Comparison of ENCODE assay signal across 10 mouse cellular contexts in genomic region chr12:80084446-80085112, GRCm38 (mm10). TPM values are rescaled to one million over a fixed set of nuclear protein-coding genes. Genes with fewer than 3 reads are reported as not detected.
DNase-seq lines count a peak whose midpoint lies in the region; ATAC-seq and TF ChIP-seq lines count a peak whose summit lies in the region.
"Had no signal": no experiment of that assay in that cellular context is flagged by ENCODE, and none has a peak within 500 bp of the region (broad histone marks: within the 10 kb centered on the region; RNA-seq: fewer than 3 reads in every experiment).

No protein-coding gene starts in this region.

- DNase-seq in forebrain, postnatal 0 days, result no peak
- DNase-seq in lung, postnatal 4 days, result no peak
- no peak for DNase-seq in kidney, postnatal 4 days
- DNase-seq: B cell, adult 2 months; right cerebral cortex, postnatal 4 days had no signal

- H3K4me3 ChIP-seq in forebrain, embryonic 12.5 days (replicated peaks), result no peak overlapping the region
- H3K4me3 ChIP-seq in forebrain, postnatal 0 days (ENCODE audit: low read depth, low read length), result no peak overlapping the region
- H3K4me3 ChIP-seq in lung, embryonic 16.5 days (ENCODE audit: low read length), result no peak overlapping the region
- H3K4me3 ChIP-seq in hindbrain, embryonic 15.5 days, result no peak overlapping the region
- no peak overlapping the region for H3K4me3 ChIP-seq in small intestine, adult 2 months (ENCODE audit: low read depth, low read length)

- no peaks in the 10 kb centered on the region for H3K36me3 ChIP-seq in forebrain, embryonic 12.5 days (replicated peaks)
- no peaks in the 10 kb centered on the region for H3K36me3 ChIP-seq in forebrain, postnatal 0 days (ENCODE audit: insufficient read depth)
- H3K36me3 ChIP-seq in lung, embryonic 16.5 days (ENCODE audit: control insufficient read depth, insufficient read depth, low read length), result no peaks in the 10 kb centered on the region
- no peaks in the 10 kb centered on the region for H3K36me3 ChIP-seq in hindbrain, embryonic 15.5 days
- H3K36me3 ChIP-seq in small intestine, adult 2 months (ENCODE audit: control insufficient read depth, insufficient read depth, low read length), result no peaks in the 10 kb centered on the region

- ATAC-seq in forebrain, embryonic 12.5 days (ENCODE audit: low FRiP score), result no peak
- no peak for ATAC-seq in forebrain, postnatal 0 days
- peak; percentile 49; the same call in 1 of the 2 replicates for ATAC-seq in lung, embryonic 16.5 days (ENCODE audit: low read depth)
- ATAC-seq in hindbrain, embryonic 15.5 days (ENCODE audit: low FRiP score, low read depth), result no peak
- no peak for ATAC-seq in megakaryocyte-erythroid progenitor cell, adult 5-6 weeks (replicated peaks; ENCODE audit: low FRiP score, low TSS enrichment, poor library complexity, severe bottlenecking)

- no peak overlapping the region for H3K9ac ChIP-seq in forebrain, embryonic 12.5 days
- no peak overlapping the region for H3K9ac ChIP-seq in forebrain, postnatal 0 days
- no peak overlapping the region for H3K9ac ChIP-seq in lung, embryonic 16.5 days (ENCODE audit: low read length)
- no peak overlapping the region for H3K9ac ChIP-seq in hindbrain, embryonic 15.5 days

- H3K4me2 ChIP-seq in forebrain, embryonic 12.5 days, result no peak overlapping the region
- H3K4me2 ChIP-seq in forebrain, postnatal 0 days (ENCODE audit: low read depth), result no peak overlapping the region
- H3K4me2 ChIP-seq in lung, embryonic 16.5 days (ENCODE audit: low read depth, low read length), result no peak overlapping the region
- no peak overlapping the region for H3K4me2 ChIP-seq in hindbrain, embryonic 15.5 days

- no peak for TF ChIP-seq POLR2A in small intestine, adult 2 months (IDR thresholded peaks at IDR 0.05; ENCODE audit: low read depth, low read length)

- H3K27ac ChIP-seq in forebrain, embryonic 12.5 days, result 0 out of 2 replicates have a peak overlapping the region, but pooled peaks have one; percentile 13
- no peak overlapping the region for H3K27ac ChIP-seq in forebrain, postnatal 0 days (ENCODE audit: low read depth, low read length)
- H3K27ac ChIP-seq in lung, embryonic 16.5 days (ENCODE audit: low read length), result peak overlapping the region; percentile 61
- 0 out of 2 replicates have a peak overlapping the region, but pooled peaks have one; percentile 12 for H3K27ac ChIP-seq in hindbrain, embryonic 15.5 days (replicated peaks)
- H3K27ac ChIP-seq in small intestine, adult 2 months (ENCODE audit: insufficient read depth, low read depth, low read length), result peak overlapping the region; percentile 69

- no peaks in the 10 kb centered on the region for H3K9me3 ChIP-seq in forebrain, embryonic 12.5 days
- H3K9me3 ChIP-seq in forebrain, postnatal 0 days (ENCODE audit: low read length), result no peaks in the 10 kb centered on the region
- H3K9me3 ChIP-seq in lung, embryonic 16.5 days (ENCODE audit: control insufficient read depth, low read length), result no peaks in the 10 kb centered on the region
- H3K9me3 ChIP-seq in hindbrain, embryonic 15.5 days, result no peaks in the 10 kb centered on the region

- WGBS in forebrain, embryonic 12.5 days, result 62% methylated on average over 7 of the region's 7 CpGs
- WGBS in forebrain, postnatal 0 days, result 71% methylated on average over 7 of the region's 7 CpGs
- 21% methylated on average over 7 of the region's 7 CpGs for WGBS in lung, embryonic 16.5 days
- WGBS in hindbrain, embryonic 15.5 days, result 48% methylated on average over 7 of the region's 7 CpGs
- 31% methylated on average over 7 of the region's 7 CpGs for WGBS in small intestine, adult 2 months

- H3K27me3 ChIP-seq in forebrain, embryonic 12.5 days, result no peaks in the 10 kb centered on the region
- H3K27me3 ChIP-seq in forebrain, postnatal 0 days (ENCODE audit: insufficient read depth, low read length), result no peaks in the 10 kb centered on the region
- no peaks in the 10 kb centered on the region for H3K27me3 ChIP-seq in lung, embryonic 16.5 days (ENCODE audit: control insufficient read depth, insufficient read depth, low read depth, low read length)
- no peaks in the 10 kb centered on the region for H3K27me3 ChIP-seq in hindbrain, embryonic 15.5 days
- no peaks in the 10 kb centered on the region for H3K27me3 ChIP-seq in small intestine, adult 2 months (ENCODE audit: control insufficient read depth, insufficient read depth, low read length)

- peaks cover 12% of the 10 kb centered on the region for H3K4me1 ChIP-seq in forebrain, embryonic 12.5 days
- no peaks in the 10 kb centered on the region for H3K4me1 ChIP-seq in forebrain, postnatal 0 days (ENCODE audit: insufficient read depth)
- H3K4me1 ChIP-seq in lung, embryonic 16.5 days (replicated peaks; ENCODE audit: control insufficient read depth, insufficient read depth, low read length), result peaks cover 24% of the 10 kb centered on the region
- no peaks in the 10 kb centered on the region; the same call in 1 of the 2 replicates for H3K4me1 ChIP-seq in hindbrain, embryonic 15.5 days (replicated peaks)
- peaks cover 23% of the 10 kb centered on the region; the same call in 1 of the 2 replicates for H3K4me1 ChIP-seq in small intestine, adult 2 months (ENCODE audit: control insufficient read depth, insufficient read depth, insufficient read length, low read length)

- TF ChIP-seq CTCF in forebrain, postnatal 0 days (IDR thresholded peaks at IDR 0.05; ENCODE audit: low read depth), result no peak
- no peak for TF ChIP-seq CTCF in small intestine, adult 2 months (IDR thresholded peaks at IDR 0.05; ENCODE audit: extremely low read depth, insufficient read length, insufficient replicate concordance, low read depth, low read length)

RNA-seq across cellular contexts. Expression of gene Zfp36l1, which starts 28.2 kb away (rescaled TPM):
- 91.5 and 96.5 TPM in 2 replicates for polyA plus RNA-seq in forebrain, embryonic 12.5 days (2016; fragmentation: Nextera tagmentation; extraction: Ambion mirVana)
- 15.3 and 24.1 TPM in 2 replicates for total RNA-seq in forebrain, postnatal 0 days (2014; rRNA removed)
- polyA plus RNA-seq in forebrain, postnatal 0 days (2015; fragmentation: Nextera tagmentation; extraction: Ambion mirVana), result 37.0 and 43.8 TPM in 2 replicates
- polyA plus RNA-seq in lung, embryonic 16.5 days (2015; fragmentation: Nextera tagmentation; extraction: Ambion mirVana), result 131 and 152 TPM in 2 replicates
- polyA plus RNA-seq in hindbrain, embryonic 15.5 days (2015; fragmentation: Nextera tagmentation; extraction: Ambion mirVana), result 46.1 and 55.4 TPM in 2 replicates
- polyA plus RNA-seq in small intestine, adult 2 months (2012; rRNA removed), result 60.1 and 118 TPM in 2 replicates
- total RNA-seq in megakaryocyte-erythroid progenitor cell, adult 5-6 weeks (2014; fragmentation: Nextera tagmentation), result 76.1 and 121 TPM in 2 replicates
- total RNA-seq in megakaryocyte-erythroid progenitor cell, adult 5-6 weeks (2017), result 12.4 and 18.5 TPM in 2 replicates
